Mouse (Mus musculus): ENCODE measurements around the gene Pam16. TPM values are rescaled to one million over a fixed set of nuclear protein-coding genes. Genes with fewer than 3 reads are reported as not detected.
"Not testable (repeated sequence)": the region's sequence is repeated elsewhere in the genome, so short reads cannot be mapped to it uniquely, and the experiment has no call there.

The Pam16 gene
- polyA plus RNA-seq, 1 experiment from 2014 or later: 104 TPM

GRCm38 (mm10) chr16:4586531-4587123 is 38.2 kb downstream of the Pam16 start:
- H3K4me2 ChIP-seq (replicated peaks): peak overlapping the region; percentile 60
- peak overlapping the region; percentile 52 for H3K9ac ChIP-seq
- peak overlapping the region; percentile 90 for H3K27ac ChIP-seq
- H3K4me1 ChIP-seq: peaks cover 16% of the 10 kb centered on the region
- peak overlapping the region; percentile 39 for H3K4me3 ChIP-seq
- peak; percentile 97 for ATAC-seq (ENCODE audit: insufficient number of reproducible peaks, insufficient read depth, low FRiP score, low TSS enrichment)
- H3K36me3 ChIP-seq: peaks cover 8% of the 10 kb centered on the region
- under 1% methylated on average over 42 of the region's 43 CpGs for WGBS
- no peaks in the 10 kb centered on the region for H3K27me3 ChIP-seq
- H3K9me3 ChIP-seq: no peaks in the 10 kb centered on the region

- H3K4me2 ChIP-seq (replicated peaks): peak overlapping the region; percentile 60
- WGBS: 8% methylated on average over 14 of the region's 14 CpGs
- H3K27me3 ChIP-seq: no peaks in the 10 kb centered on the region
- ATAC-seq (ENCODE audit: insufficient number of reproducible peaks, insufficient read depth, low FRiP score, low TSS enrichment): peak; percentile 47
- peaks cover 7% of the 10 kb centered on the region for H3K36me3 ChIP-seq
- H3K27ac ChIP-seq: peak overlapping the region; percentile 90
- H3K9me3 ChIP-seq: no peaks in the 10 kb centered on the region
- H3K4me1 ChIP-seq: peaks cover 16% of the 10 kb centered on the region
- peak overlapping the region; percentile 39 for H3K4me3 ChIP-seq
- H3K9ac ChIP-seq: peak overlapping the region; percentile 52; the same call in 1 of the 2 replicates
Measured at GRCm38 (mm10) chr16:4585642-4586530, 38.9 kb downstream of the Pam16 start.

GRCm38 (mm10) chr16:4584438-4584837 is 40.4 kb downstream of the Pam16 start:
- Histone ChIP-seq H3K27ac (no peak overlapping the region), H3K4me2 (replicated peaks) (no peak overlapping the region), H3K9ac (no peak overlapping the region), H3K9me3 (no peaks in the 10 kb centered on the region), H3K36me3 (no peaks in the 10 kb centered on the region), H3K4me1 (peaks cover 16% of the 10 kb centered on the region), H3K4me3 (no peak overlapping the region), H3K27me3 (no peaks in the 10 kb centered on the region)
- ATAC-seq (ENCODE audit: insufficient number of reproducible peaks, insufficient read depth, low FRiP score, low TSS enrichment): no peak
- WGBS: 74% methylated on average over 5 of the region's 5 CpGs

GRCm38 (mm10) chr16:4583807-4584206 is 41.0 kb downstream of the Pam16 start:
- H3K9ac ChIP-seq: no peak overlapping the region
- H3K27me3 ChIP-seq: no peaks in the 10 kb centered on the region
- H3K36me3 ChIP-seq: no peaks in the 10 kb centered on the region
- H3K4me2 ChIP-seq (replicated peaks): no peak overlapping the region
- no peak overlapping the region for H3K27ac ChIP-seq
- H3K4me3 ChIP-seq: no peak overlapping the region
- H3K4me1 ChIP-seq: peaks cover 16% of the 10 kb centered on the region
- 88% methylated on average over 3 of the region's 3 CpGs for WGBS
- no peaks in the 10 kb centered on the region for H3K9me3 ChIP-seq
- no peak for ATAC-seq (ENCODE audit: insufficient number of reproducible peaks, insufficient read depth, low FRiP score, low TSS enrichment)

GRCm38 (mm10) chr16:4581179-4581578 is 43.6 kb downstream of the Pam16 start:
- H3K9me3 ChIP-seq; H3K4me3 ChIP-seq; H3K36me3 ChIP-seq; ATAC-seq (ENCODE audit: insufficient number of reproducible peaks, insufficient read depth, low FRiP score, low TSS enrichment); H3K27ac ChIP-seq; H3K27me3 ChIP-seq; H3K9ac ChIP-seq; H3K4me1 ChIP-seq; H3K4me2 ChIP-seq (replicated peaks): not testable (repeated sequence)
- 80% methylated on average over 4 of the region's 4 CpGs for WGBS

GRCm38 (mm10) chr16:4578630-4579029 is 46.2 kb downstream of the Pam16 start:
- Histone ChIP-seq H3K4me3 (no peak overlapping the region), H3K4me1 (no peaks in the 10 kb centered on the region), H3K9ac (no peak overlapping the region), H3K4me2 (replicated peaks) (no peak overlapping the region), H3K9me3 (no peaks in the 10 kb centered on the region), H3K36me3 (no peaks in the 10 kb centered on the region), H3K27ac (no peak overlapping the region), H3K27me3 (no peaks in the 10 kb centered on the region)
- WGBS: 76% methylated on average over 7 of the region's 7 CpGs
- no peak for ATAC-seq (ENCODE audit: insufficient number of reproducible peaks, insufficient read depth, low FRiP score, low TSS enrichment)

GRCm38 (mm10) chr16:4576873-4577272 is 47.9 kb downstream of the Pam16 start:
- Histone ChIP-seq H3K9me3 (no peaks in the 10 kb centered on the region), H3K27ac (no peak overlapping the region), H3K36me3 (no peaks in the 10 kb centered on the region), H3K4me3 (no peak overlapping the region), H3K27me3 (no peaks in the 10 kb centered on the region), H3K4me1 (no peaks in the 10 kb centered on the region), H3K9ac (no peak overlapping the region), H3K4me2 (replicated peaks) (no peak overlapping the region)
- WGBS: 38% methylated on average over 2 of the region's 2 CpGs
- ATAC-seq (ENCODE audit: insufficient number of reproducible peaks, insufficient read depth, low FRiP score, low TSS enrichment): no peak

- H3K27me3 ChIP-seq: no peaks in the 10 kb centered on the region
- no peak for ATAC-seq (ENCODE audit: insufficient number of reproducible peaks, insufficient read depth, low FRiP score, low TSS enrichment)
- no peak overlapping the region for H3K27ac ChIP-seq
- no peaks in the 10 kb centered on the region for H3K9me3 ChIP-seq
- H3K4me3 ChIP-seq: no peak overlapping the region
- H3K9ac ChIP-seq: no peak overlapping the region
- 25% methylated on average over 2 of the region's 2 CpGs for WGBS
- no peaks in the 10 kb centered on the region for H3K36me3 ChIP-seq
- H3K4me1 ChIP-seq: peaks cover 5% of the 10 kb centered on the region
- H3K4me2 ChIP-seq (replicated peaks): no peak overlapping the region
Measured at GRCm38 (mm10) chr16:4576038-4576437, 48.8 kb downstream of the Pam16 start.

- H3K4me2 ChIP-seq (replicated peaks): no peak overlapping the region
Measured at GRCm38 (mm10) chr16:4570737-4571136, 54.1 kb downstream of the Pam16 start.

GRCm38 (mm10) chr16:4567912-4568311 is 56.9 kb downstream of the Pam16 start:
- H3K4me2 ChIP-seq (replicated peaks): no peak overlapping the region
- H3K27me3 ChIP-seq: no peaks in the 10 kb centered on the region
- H3K4me3 ChIP-seq: no peak overlapping the region
- peaks cover 14% of the 10 kb centered on the region for H3K4me1 ChIP-seq
- no peaks in the 10 kb centered on the region for H3K9me3 ChIP-seq
- no peak overlapping the region for H3K27ac ChIP-seq
- WGBS: 15% methylated on average over 4 of the region's 4 CpGs
- no peak for ATAC-seq (ENCODE audit: insufficient number of reproducible peaks, insufficient read depth, low FRiP score, low TSS enrichment)
- H3K9ac ChIP-seq: no peak overlapping the region
- H3K36me3 ChIP-seq: no peaks in the 10 kb centered on the region

More at GRCm38 (mm10) chr16:4570737-4571136, 54.1 kb downstream of the Pam16 start:
- no peaks in the 10 kb centered on the region for H3K27me3 ChIP-seq
- no peaks in the 10 kb centered on the region for H3K9me3 ChIP-seq
- H3K4me1 ChIP-seq: peaks cover 14% of the 10 kb centered on the region
- no peaks in the 10 kb centered on the region for H3K36me3 ChIP-seq
- no peak overlapping the region for H3K9ac ChIP-seq
- 0 out of 2 replicates have a peak overlapping the region, but pooled peaks have one; percentile 54 for H3K27ac ChIP-seq
- WGBS: 34% methylated on average over 4 of the region's 4 CpGs
- peak; percentile 64; the same call in 1 of the 2 replicates for ATAC-seq (ENCODE audit: insufficient number of reproducible peaks, insufficient read depth, low FRiP score, low TSS enrichment)
- no peak overlapping the region for H3K4me3 ChIP-seq
